Mouse (Mus musculus): ENCODE results near the gene Trappc6b. TPM values are rescaled to one million over a fixed set of nuclear protein-coding genes. Genes with fewer than 3 reads are reported as not detected.

Gene Trappc6b
- total RNA-seq, 2 experiments from 2014 or later = 87.2 to 90.5 TPM

Other genes with a start within 250 kb of the Trappc6b start
- gene Sec23a, start 49.5 kb downstream of the Trappc6b start, total RNA-seq (2021) = 10 to 100 TPM; 32.6 to 46.9 TPM
- 1 to 10 TPM; 7.4 to 7.7 TPM for gene Gemin2, start 48.1 kb downstream of the Trappc6b start, total RNA-seq (2021)
- 10 to 100 TPM; 41.3 to 49.4 TPM for gene Pnn, start 5.4 kb upstream of the Trappc6b start, total RNA-seq (2021)
- 100 to 1,000 TPM in 1 of 2 experiments, 10 to 100 TPM in 1; 85.7 to 150 TPM for gene Mia2, start 34.3 kb upstream of the Trappc6b start, total RNA-seq (2021)
- 10 to 100 TPM; 38.3 to 47.3 TPM for gene Fbxo33, start 158.3 kb upstream of the Trappc6b start, total RNA-seq (2021)